ENCODE assay signal across 7 mouse cellular contexts in the genomic region with DNA sequence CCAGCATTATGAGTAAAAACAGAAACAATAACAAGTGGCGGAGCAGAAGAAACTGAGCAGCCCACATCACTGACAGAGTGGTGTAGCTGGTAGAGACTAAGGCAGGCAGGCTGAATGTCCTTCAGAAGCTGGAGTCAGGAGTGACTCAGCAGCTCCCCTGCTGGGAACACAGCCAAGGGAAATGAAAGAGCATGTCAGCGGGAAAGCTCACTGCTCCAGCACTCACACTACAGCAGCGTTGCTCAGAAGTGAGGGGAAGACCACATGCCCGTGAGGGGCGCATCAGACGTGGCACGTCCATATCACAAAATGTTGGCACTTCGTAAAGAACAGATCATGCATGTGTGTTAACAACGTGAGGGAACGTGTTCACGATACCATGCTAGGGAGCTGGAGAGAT. TPM values are rescaled to one million over a fixed set of nuclear protein-coding genes. Genes with fewer than 3 reads are reported as not detected.
DNase-seq lines count a peak whose midpoint lies in the region; ATAC-seq lines count a peak whose summit lies in the region.

No protein-coding gene starts in this region.

- peaks cover 76% of the 10 kb centered on the region for H3K27me3 ChIP-seq in limb, embryonic 12.5 days
- H3K27me3 ChIP-seq in midbrain, embryonic 14.5 days (ENCODE audit: control insufficient read depth, insufficient read depth, low read length) = peaks cover 9% of the 10 kb centered on the region

- no peak overlapping the region for H3K9ac ChIP-seq in limb, embryonic 12.5 days (replicated peaks)
- H3K9ac ChIP-seq in midbrain, embryonic 14.5 days (replicated peaks; ENCODE audit: low read length) = no peak overlapping the region

- no peak overlapping the region for H3K4me2 ChIP-seq in limb, embryonic 12.5 days
- H3K4me2 ChIP-seq in midbrain, embryonic 14.5 days (ENCODE audit: low read length) = no peak overlapping the region

- H3K4me1 ChIP-seq in limb, embryonic 12.5 days (replicated peaks) = peaks cover 33% of the 10 kb centered on the region
- peaks cover 11% of the 10 kb centered on the region; the same call in 1 of the 2 replicates for H3K4me1 ChIP-seq in midbrain, embryonic 14.5 days (ENCODE audit: control insufficient read depth, insufficient read depth, low read length)

- H3K4me3 ChIP-seq in limb, embryonic 12.5 days (replicated peaks) = no peak overlapping the region
- no peak overlapping the region for H3K4me3 ChIP-seq in midbrain, embryonic 14.5 days (replicated peaks; ENCODE audit: low read depth, low read length)

- peak; percentile 92 for DNase-seq in adrenal gland, postnatal 10 days
- DNase-seq in embryo, embryonic 9.5 days (ENCODE audit: extremely low spot score) = peak; percentile 58
- peak; percentile 94 for DNase-seq in heart, adult 18-20 months
- DNase-seq in kidney, adult 8-10 months = peak; percentile 94 to 95
- DNase-seq in midbrain, embryonic 14.5 days = peak; percentile 88
- DNase-seq in spleen, postnatal 10 days (ENCODE audit: low spot score in 2 of 2) = peak; percentile 77 to 87

- no peaks in the 10 kb centered on the region for H3K9me3 ChIP-seq in limb, embryonic 12.5 days
- H3K9me3 ChIP-seq in midbrain, embryonic 14.5 days (ENCODE audit: control insufficient read depth, low read length) = no peaks in the 10 kb centered on the region

- peak; percentile 18; the same call in 1 of the 2 replicates for ATAC-seq in limb, embryonic 12.5 days (ENCODE audit: insufficient number of reproducible peaks, insufficient read depth, low FRiP score, low TSS enrichment, low read depth)
- ATAC-seq in midbrain, embryonic 14.5 days (ENCODE audit: low FRiP score, low TSS enrichment) = peak; percentile 34; the same call in 1 of the 2 replicates

- no peak overlapping the region for H3K27ac ChIP-seq in limb, embryonic 12.5 days
- H3K27ac ChIP-seq in midbrain, embryonic 14.5 days (replicated peaks; ENCODE audit: low read depth, low read length) = no peak overlapping the region

- 37% methylated on average over 11 of the region's 11 CpGs for WGBS in limb, embryonic 12.5 days
- WGBS in midbrain, embryonic 14.5 days = 31% methylated on average over 11 of the region's 11 CpGs

- H3K36me3 ChIP-seq in limb, embryonic 12.5 days = no peaks in the 10 kb centered on the region
- H3K36me3 ChIP-seq in midbrain, embryonic 14.5 days (ENCODE audit: control insufficient read depth, insufficient read depth, low read length) = no peaks in the 10 kb centered on the region

RNA-seq across cellular contexts. Expression of a gene that starts 3.7 kb away (rescaled TPM):
- 1 to 10 TPM; 8.5 to 9.9 TPM for total RNA-seq in adrenal gland, postnatal 10 days (2021)
- 10 to 100 TPM in 1 of 2 experiments, 1 to 10 TPM in 1; 8.3 to 10.5 TPM for total RNA-seq in heart, adult 18-20 months (2021)
- polyA plus RNA-seq in limb, embryonic 12.5 days (2016; fragmentation: Nextera tagmentation; extraction: Ambion mirVana) = 2.0 and 2.1 TPM in 2 replicates
- polyA plus RNA-seq in midbrain, embryonic 14.5 days (2014; fragmentation: Nextera tagmentation; extraction: Ambion mirVana) = 1.1 and 2.1 TPM in 2 replicates
